24 mouse cellular contexts compared by ENCODE assay signal in the genomic region with DNA sequence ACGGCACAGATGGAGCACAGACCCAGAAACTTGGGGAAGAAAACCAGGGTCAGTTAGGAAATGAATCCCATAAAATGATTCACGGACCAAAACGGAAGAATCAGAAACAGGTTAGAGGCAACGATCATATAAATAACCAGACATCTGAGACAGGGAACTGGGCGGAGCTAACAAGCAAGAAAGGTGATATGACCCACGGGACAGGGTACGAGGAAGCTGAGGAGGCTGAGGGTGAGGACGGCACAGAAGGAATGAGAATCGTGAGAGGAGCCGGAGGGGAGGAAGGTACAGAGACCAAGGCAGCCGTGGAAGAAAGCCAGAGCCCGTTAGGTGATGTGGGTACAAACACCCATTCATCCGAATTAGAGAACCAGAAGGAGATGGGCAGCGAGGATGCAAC. TPM values are rescaled to one million over a fixed set of nuclear protein-coding genes. Genes with fewer than 3 reads are reported as not detected.
"Had no signal": no experiment of that assay in that cellular context is flagged by ENCODE, and none has a peak within 500 bp of the region (broad histone marks: within the 10 kb centered on the region; RNA-seq: fewer than 3 reads in every experiment).

No protein-coding gene starts in this region.

- H3K4me3 ChIP-seq: limb, embryonic 15.5 days; liver, embryonic 12.5 days; lung, embryonic 15.5 days; midbrain, embryonic 12.5 days; neural tube, embryonic 15.5 days had no signal

- H3K9ac ChIP-seq: limb, embryonic 15.5 days; liver, embryonic 12.5 days; lung, embryonic 15.5 days; midbrain, embryonic 12.5 days; neural tube, embryonic 15.5 days had no signal

- H3K9me3 ChIP-seq: limb, embryonic 15.5 days; liver, embryonic 12.5 days; lung, embryonic 15.5 days; midbrain, embryonic 12.5 days; neural tube, embryonic 15.5 days had no signal

- DNase-seq: kidney, adult 9 months; kidney, postnatal 36 days; layer of hippocampus, adult 9-11 months; layer of hippocampus, postnatal 36 days; lung, postnatal 14 days; right cerebral cortex, adult 18-20 months; right cerebral cortex, postnatal 25 days; thymus, postnatal 36 days had no signal

- ATAC-seq: liver, embryonic 12.5 days had no signal

- H3K27ac ChIP-seq: kidney, postnatal 0 days; limb, embryonic 15.5 days; liver, embryonic 12.5 days; lung, embryonic 15.5 days; macrophage; midbrain, embryonic 12.5 days; neural tube, embryonic 15.5 days had no signal

- H3K4me1 ChIP-seq: liver, embryonic 12.5 days; lung, embryonic 15.5 days; midbrain, embryonic 12.5 days; neural tube, embryonic 15.5 days had no signal

- H3K4me2 ChIP-seq: limb, embryonic 15.5 days; liver, embryonic 12.5 days; lung, embryonic 15.5 days; midbrain, embryonic 12.5 days; neural tube, embryonic 15.5 days had no signal

- H3K36me3 ChIP-seq: limb, embryonic 15.5 days; liver, embryonic 12.5 days; lung, embryonic 15.5 days; midbrain, embryonic 12.5 days; neural tube, embryonic 15.5 days had no signal

RNA-seq across cellular contexts. Expression of a gene that starts 5.0 kb away (rescaled TPM):
- total RNA-seq: layer of hippocampus, adult 18-20 months; layer of hippocampus, postnatal 36 days; left cerebral cortex, adult 8-10 months; left cerebral cortex, postnatal 25 days; megakaryocyte-erythroid progenitor cell, adult 5-6 weeks; midbrain, postnatal 0 days had no signal
- polyA plus RNA-seq: kidney, postnatal 0 days; limb, embryonic 15.5 days; liver, embryonic 12.5 days; liver, embryonic 16.5 days; lung, embryonic 15.5 days; macrophage; midbrain, embryonic 12.5 days; midbrain, postnatal 0 days; neural tube, embryonic 11.5 days; neural tube, embryonic 15.5 days; small intestine, adult 2 months had no signal

RNA-seq across cellular contexts. Expression of a gene that starts 5.9 kb away (rescaled TPM):
- total RNA-seq: megakaryocyte-erythroid progenitor cell, adult 5-6 weeks; midbrain, postnatal 0 days had no signal
- polyA plus RNA-seq: liver, embryonic 12.5 days; liver, embryonic 16.5 days; macrophage; thymus, postnatal 0 days had no signal
